ENCODE assay signal across 8 mouse cellular contexts in genomic region chr6:70768769-70769168, GRCm38 (mm10). TPM values are rescaled to one million over a fixed set of nuclear protein-coding genes. Genes with fewer than 3 reads are reported as not detected.
DNase-seq lines count a peak whose midpoint lies in the region; ATAC-seq and TF ChIP-seq lines count a peak whose summit lies in the region.

No protein-coding gene starts in this region.

- TF ChIP-seq POLR2A in bone marrow, adult 2 months (IDR thresholded peaks at IDR 0.05; ENCODE audit: borderline replicate concordance, control insufficient read depth, low read depth, low read length): no peak

- TF ChIP-seq CTCF in bone marrow, adult 2 months (IDR thresholded peaks at IDR 0.05; ENCODE audit: control insufficient read depth, insufficient read depth, low read length): peak; percentile 91

- peak; percentile 80 for ATAC-seq in CD4-positive, CD25-positive, alpha-beta regulatory T cell, adult 4 months
- ATAC-seq in erythroblast, adult 5-6 weeks (replicated peaks; ENCODE audit: low FRiP score, poor library complexity, severe bottlenecking): peak; percentile 86
- peak; percentile 91 for ATAC-seq in neutrophil, adult 5-6 weeks (ENCODE audit: extremely low read depth, insufficient number of reproducible peaks, low FRiP score, poor library complexity, severe bottlenecking)

- no peak overlapping the region for H3K4me3 ChIP-seq in bone marrow, adult 2 months (replicated peaks; ENCODE audit: control insufficient read depth, low read depth, low read length)

- no peak overlapping the region for H3K27ac ChIP-seq in bone marrow, adult 2 months (ENCODE audit: control insufficient read depth, insufficient read depth, low read depth, low read length, poor library complexity)

- peak; percentile 71 to 79 for DNase-seq in heart, postnatal 14 days
- peak; percentile 84 for DNase-seq in layer of hippocampus, adult 11-12 months (ENCODE audit: low spot score)
- peak; percentile 65 to 67 for DNase-seq in lung, adult 18-20 months
- DNase-seq in testis, postnatal 14 days (ENCODE audit: low spot score): peak; percentile 40

- WGBS in bone marrow, adult 2 months: 39% methylated on average over 6 of the region's 6 CpGs

- H3K4me1 ChIP-seq in bone marrow, adult 2 months (ENCODE audit: control insufficient read depth, insufficient read depth, low read length): peaks cover 2% of the 10 kb centered on the region; the same call in 1 of the 2 replicates

- intact Hi-C loops in heart, postnatal 14 days (cut with DNase I): loop anchor here (2.0 kb wide), 1 partner anchor 56 kb away; no protein-coding TSS in a partner anchor

RNA-seq across cellular contexts. Expression of gene Rpia, which starts 23.3 kb away (rescaled TPM):
- polyA plus RNA-seq in CD4-positive, CD25-positive, alpha-beta regulatory T cell, adult 4 months (2017; shearing (Covaris generic)): 1 to 10 TPM; 6.1 to 8.2 TPM
- polyA plus RNA-seq in bone marrow, adult 2 months (2011; ENCODE audit: insufficient read depth, insufficient read length, low replicate concordance, missing spikeins): 65.3 and 78.5 TPM in 2 replicates
- total RNA-seq in erythroblast, adult 5-6 weeks (2015; ENCODE audit: low replicate concordance): 31.1 and 33.4 TPM in 2 replicates
- 42.4 and 55.0 TPM in 2 replicates for total RNA-seq in erythroblast, adult 5-6 weeks (2017; ENCODE audit: low replicate concordance)
- 10 to 100 TPM; 10.4 to 12.0 TPM for total RNA-seq in heart, postnatal 14 days (2021)
- 77.1 and 79.0 TPM in 2 replicates for total RNA-seq in neutrophil, adult 5-6 weeks (2017)
